Mouse (Mus musculus) T-cell, adult 66 days (primary cell): ENCODE measurements around the gene Olfr250. TPM values are rescaled to one million over a fixed set of nuclear protein-coding genes. Genes with fewer than 3 reads are reported as not detected.

Experiments
- total RNA-seq, 2 experiments: library from RNA; stranded (reverse); gene quantifications; 3 replicates in 1 of 2; 4 replicates in 1 of 2; pipeline ENCODE4 v1.2.4; 2023

Gene Olfr250
- total RNA-seq: not detected

GRCm38 (mm10) chr9:38366596-38366995 is at the start of gene Olfr250:
Olfr250 (plus strand) TSS chr9:38366896.

GRCm38 (mm10) chr9:38328760-38329159 is 37.9 kb upstream of the Olfr250 start, which contains the start of gene Olfr25:
Olfr25 (plus strand) TSS chr9:38329060.

GRCm38 (mm10) chr9:38348111-38348510 is 18.6 kb upstream of the Olfr250 start, which contains the start of gene Olfr898:
Olfr898 (plus strand) TSS chr9:38348411.

DNA sequence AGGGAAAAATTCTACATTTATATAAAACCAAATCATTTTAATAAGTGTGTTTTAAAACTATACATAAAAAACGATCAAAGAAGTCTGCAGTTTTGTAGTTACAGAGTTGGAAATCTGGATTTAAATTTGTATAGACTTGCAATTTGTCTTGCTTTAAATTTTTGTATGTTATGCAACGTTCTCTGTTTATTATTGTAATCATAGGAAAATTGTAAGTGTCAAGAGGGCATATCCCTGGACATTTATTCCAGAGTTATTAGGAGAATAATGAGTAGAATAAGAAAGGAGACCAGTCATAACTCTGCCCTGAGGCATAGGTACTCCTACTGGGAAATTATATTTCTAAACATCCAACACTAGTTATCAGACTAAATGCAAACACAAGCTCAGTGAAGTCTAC is 10.1 kb downstream of the Olfr250 start, which contains the start of gene Olfr251:
Olfr251 (plus strand) TSS at position 301 of the 400 bp plus-strand sequence.

DNA sequence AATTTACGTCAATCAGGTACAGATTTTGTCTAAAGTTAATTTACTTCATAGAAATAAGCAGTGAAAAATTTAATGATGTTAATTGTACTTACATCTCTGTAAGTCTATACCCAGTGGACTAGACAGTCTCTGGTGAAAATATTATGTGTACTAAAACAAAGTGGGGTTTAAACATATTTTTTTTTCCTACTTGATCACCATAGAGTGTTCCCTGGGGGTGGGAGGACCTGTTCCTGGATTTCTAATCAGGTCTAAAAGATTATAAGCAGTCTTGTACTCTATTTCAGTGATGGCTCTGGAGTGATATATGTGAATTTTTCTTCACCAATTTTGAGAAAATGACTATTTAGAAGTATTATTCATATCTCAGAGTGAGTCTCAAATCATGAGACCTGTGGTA is 34.7 kb downstream of the Olfr250 start, which contains the start of gene Olfr147:
Olfr147 (plus strand) TSS at position 301 of the 400 bp plus-strand sequence.

Other genes starting within 250 kb of the Olfr250 start
- not detected for gene Olfr890, start 224.4 kb upstream of the Olfr250 start, total RNA-seq
- gene Olfr891, start 186.1 kb upstream of the Olfr250 start, total RNA-seq: not detected
- not detected for gene Olfr893, start 158.5 kb upstream of the Olfr250 start, total RNA-seq
- gene Olfr894, start 148.8 kb upstream of the Olfr250 start, total RNA-seq: not detected
- gene Olfr143, start 114.1 kb upstream of the Olfr250 start, total RNA-seq: not detected
- gene Olfr895, start 99.0 kb upstream of the Olfr250 start, total RNA-seq: not detected
- gene Olfr896-ps1, start 75.8 kb upstream of the Olfr250 start, total RNA-seq: not detected
- not detected for gene Olfr25, start 37.8 kb upstream of the Olfr250 start, total RNA-seq
- gene Olfr898, start 18.5 kb upstream of the Olfr250 start, total RNA-seq: not detected
- not detected for gene Olfr251, start 10.2 kb downstream of the Olfr250 start, total RNA-seq
- gene Olfr147, start 34.8 kb downstream of the Olfr250 start, total RNA-seq: not detected
- not detected for gene Olfr901, start 62.6 kb downstream of the Olfr250 start, total RNA-seq
- gene Olfr902, start 80.8 kb downstream of the Olfr250 start, total RNA-seq: not detected
- gene Olfr904, start 96.2 kb downstream of the Olfr250 start, total RNA-seq: not detected
- gene Olfr905, start 104.2 kb downstream of the Olfr250 start, total RNA-seq: not detected
- gene Olfr906, start 120.2 kb downstream of the Olfr250 start, total RNA-seq: not detected
- not detected for gene Olfr907, start 128.9 kb downstream of the Olfr250 start, total RNA-seq
- gene Olfr911-ps1, start 154.7 kb downstream of the Olfr250 start, total RNA-seq: not detected
- not detected for gene Olfr910, start 171.0 kb downstream of the Olfr250 start, total RNA-seq
- gene Olfr912, start 213.3 kb downstream of the Olfr250 start, total RNA-seq: not detected
- not detected for gene Olfr913, start 225.9 kb downstream of the Olfr250 start, total RNA-seq
- not detected for gene Olfr914, start 238.2 kb downstream of the Olfr250 start, total RNA-seq